Mouse (Mus musculus): ENCODE results near the gene P2ry13. TPM values are rescaled to one million over a fixed set of nuclear protein-coding genes. Genes with fewer than 3 reads are reported as not detected.

The P2ry13 gene
- total RNA-seq, 2 experiments from 2014 or later: 0.60 to 0.84 TPM

Other genes starting within 250 kb of the P2ry13 start
- 1 to 10 TPM; 1.4 to 1.9 TPM for gene Med12l, start 205.1 kb downstream of the P2ry13 start, total RNA-seq (2021)
- not detected for gene Gpr171, start 109.1 kb downstream of the P2ry13 start, total RNA-seq (2021)
- gene P2ry14, start 57.3 kb downstream of the P2ry13 start, total RNA-seq (2021): 1 to 10 TPM; 2.8 to 3.1 TPM
- not detected for gene Gpr87, start 15.8 kb downstream of the P2ry13 start, total RNA-seq (2021)
- gene P2ry12, start 52.0 kb upstream of the P2ry13 start, total RNA-seq (2021): 1 to 10 TPM in 1 of 2 experiments, under 1 TPM in 1; 0.60 to 1.8 TPM
- gene Igsf10, start 133.5 kb upstream of the P2ry13 start, total RNA-seq (2021): 10 to 100 TPM; 14.4 to 26.0 TPM